Mouse (Mus musculus) hindbrain, postnatal 0 days (tissue): ENCODE data around the gene Vax2. TPM values are rescaled to one million over a fixed set of nuclear protein-coding genes. Genes with fewer than 3 reads are reported as not detected.
A peak's percentile ranks its signal among the peaks of the same experiment; 100 is the strongest.

Experiments used
- ATAC-seq: fragments of 200-750 bp; cut with Nextera tagmentation; 2 replicates; pipeline ENCODE4 v1.8.0; 2017; ENCODE audit warnings: mild to moderate bottlenecking, moderate TSS enrichment, moderate library complexity
- DNase-seq: peaks from one replicate; pipeline ENCODE4 v3.0.0-alpha.2; 2015; ENCODE audit warnings: low spot score
- H3K27ac ChIP-seq: fragments of 300-500 bp; sonication (generic); 2 replicates; pipeline ENCODE4 v1.5.1; 2014; ENCODE audit warnings: mild to moderate bottlenecking
- H3K27me3 ChIP-seq: fragments of 300-500 bp; sonication (generic); 2 replicates; pipeline ENCODE4 v1.6.1; 2014; ENCODE audit warnings: low read length, mixed read lengths; ENCODE audit not compliant: insufficient read depth
- H3K36me3 ChIP-seq: fragments of 300-500 bp; sonication (generic); 2 replicates; pipeline ENCODE4 v1.6.1; 2014; ENCODE audit warnings: low read length, mixed read lengths; ENCODE audit not compliant: insufficient read depth
- H3K4me1 ChIP-seq: fragments of 300-500 bp; sonication (generic); 2 replicates; pipeline ENCODE4 v1.6.1; 2014; ENCODE audit warnings: antibody characterized with exemption, low read length, mixed read lengths; ENCODE audit not compliant: insufficient read depth
- H3K4me2 ChIP-seq: fragments of 300-500 bp; sonication (generic); 2 replicates; pipeline ENCODE4 v1.6.1; 2014; ENCODE audit warnings: low read depth, mild to moderate bottlenecking, low read length, moderate library complexity, mixed read lengths
- H3K4me3 ChIP-seq: fragments of 300-500 bp; sonication (generic); 2 replicates; pipeline ENCODE4 v1.5.1; 2014; ENCODE audit warnings: low read length
- H3K9ac ChIP-seq: fragments of 300-500 bp; sonication (generic); replicated peaks from 2 replicates; pipeline ENCODE4 v1.6.1; 2014; ENCODE audit warnings: mild to moderate bottlenecking, low read length, moderate library complexity, mixed read lengths
- H3K9me3 ChIP-seq: fragments of 300-500 bp; sonication (generic); 2 replicates; pipeline ENCODE4 v1.6.1; 2016; ENCODE audit warnings: low read length, mixed read lengths
- CTCF ChIP-seq: IDR thresholded peaks from 2 replicates; pipeline ENCODE4 v1.5.1; 2016; ENCODE audit warnings: antibody characterized with exemption, control low read depth, low read depth
- WGBS: fragments of 180-500 bp; shearing (Covaris S2); extraction: QIAGEN DNeasy Blood & Tissue Kit; methylation state at CpG from one replicate; pipeline ENCODE4 v1.1.7; 2014; 5-methylcytosine and 5-hydroxymethylcytosine counted together
- polyA plus RNA-seq: library from polyadenylated mRNA; unstranded; fragments of >200 nt; fragmentation: Nextera tagmentation; extraction: Ambion mirVana; gene quantifications from 2 replicates; pipeline ENCODE4 v1.2.1, GENCODE M21; 2015
- total RNA-seq: library from RNA; depleted of rRNA; stranded (reverse); fragments of >200 nt; gene quantifications from 2 replicates; pipeline ENCODE4 v1.2.3, GENCODE M21; 2014

The Vax2 gene
- total and polyA plus RNA-seq, 2 experiments from 2014 or later, result not detected

DNA sequence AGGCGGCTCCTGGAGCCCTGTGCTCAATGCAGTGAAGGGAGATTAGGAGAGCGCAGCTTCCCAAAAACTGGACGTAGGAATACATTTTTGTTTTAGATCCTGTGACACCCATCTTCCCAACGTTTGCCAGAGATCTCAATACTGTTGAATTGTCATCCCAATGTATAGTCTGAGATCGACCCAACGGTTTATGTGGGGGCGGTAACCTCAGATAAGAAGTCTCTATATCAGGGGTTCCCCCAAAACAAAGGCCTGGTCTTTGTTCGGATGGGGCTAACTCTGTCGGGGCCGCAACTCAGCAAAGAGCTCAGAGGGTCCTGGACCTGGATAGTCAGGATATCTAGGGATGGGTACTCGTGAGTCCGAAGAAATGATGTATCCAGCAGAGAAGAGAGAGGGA is 18.1 kb upstream of the Vax2 start:
- peaks cover 82% of the 10 kb centered on the region for H3K27me3 ChIP-seq
- no peak overlapping the region for H3K4me2 ChIP-seq
- no peak overlapping the region for H3K9ac ChIP-seq
- no peak for TF ChIP-seq CTCF
- 3% methylated on average over 12 of the region's 12 CpGs for WGBS
- no peaks in the 10 kb centered on the region for H3K36me3 ChIP-seq
- no peaks in the 10 kb centered on the region for H3K4me1 ChIP-seq
- no peak overlapping the region for H3K4me3 ChIP-seq
- ATAC-seq, result no peak
- DNase-seq, result no peak
- H3K9me3 ChIP-seq, result no peaks in the 10 kb centered on the region
- H3K27ac ChIP-seq, result no peak overlapping the region

DNA sequence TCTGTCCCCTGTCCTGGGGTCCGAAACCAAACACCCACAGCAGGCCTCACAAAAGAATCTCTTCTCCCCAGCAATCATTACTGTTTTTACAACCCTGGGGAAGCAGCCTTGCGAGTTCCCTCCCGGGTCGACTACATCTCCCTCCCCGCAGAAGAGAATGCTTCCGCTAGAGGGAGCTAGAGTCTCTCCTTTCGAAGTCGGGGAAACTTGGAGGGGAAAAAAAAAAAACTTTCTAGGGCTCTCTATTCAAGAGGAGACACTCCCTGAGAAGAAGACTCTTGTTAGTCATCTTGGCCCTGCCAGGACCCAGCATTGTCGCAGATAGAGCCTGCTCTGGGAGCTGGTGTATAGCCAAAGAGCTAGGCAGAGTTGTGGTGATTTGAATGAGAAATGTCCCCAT is 17.2 kb upstream of the Vax2 start:
- Histone ChIP-seq H3K27me3 (peaks cover 91% of the 10 kb centered on the region), H3K4me3 (no peak overlapping the region), H3K9ac (no peak overlapping the region), H3K36me3 (no peaks in the 10 kb centered on the region), H3K4me1 (no peaks in the 10 kb centered on the region), H3K4me2 (no peak overlapping the region), H3K9me3 (no peaks in the 10 kb centered on the region), H3K27ac (no peak overlapping the region)
- 0% methylated on average over 9 of the region's 9 CpGs for WGBS
- ATAC-seq (no peak), DNase-seq (peak; percentile 89)
- TF ChIP-seq CTCF, result peak; percentile 73

DNA sequence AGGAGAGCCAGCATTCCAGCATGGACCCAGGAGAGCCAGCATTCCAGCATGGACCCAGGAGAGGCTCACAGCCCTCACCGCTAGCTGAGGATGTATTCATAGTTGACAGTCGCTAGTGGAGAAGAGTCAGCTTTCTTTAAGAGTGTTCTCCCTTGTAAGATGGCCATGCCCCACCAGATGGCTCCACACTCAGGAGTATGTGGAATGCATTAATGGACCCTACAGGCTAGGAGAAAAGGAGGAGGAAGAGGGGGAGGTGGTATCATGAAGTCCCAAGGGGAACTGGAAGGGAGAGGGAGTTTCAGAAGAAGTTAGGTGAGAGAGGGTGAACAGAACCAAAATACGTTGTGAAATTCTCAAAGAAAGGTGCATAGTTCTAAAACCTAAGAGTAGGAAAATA is 15.3 kb upstream of the Vax2 start:
- Histone ChIP-seq H3K9me3 (no peaks in the 10 kb centered on the region), H3K4me1 (no peaks in the 10 kb centered on the region), H3K36me3 (no peaks in the 10 kb centered on the region), H3K4me3 (no peak overlapping the region), H3K27me3 (peaks cover 93% of the 10 kb centered on the region), H3K27ac (no peak overlapping the region), H3K4me2 (no peak overlapping the region), H3K9ac (no peak overlapping the region)
- peak; percentile 35 for DNase-seq
- WGBS, result 9% methylated on average over 3 of the region's 3 CpGs
- peak; percentile 32 for TF ChIP-seq CTCF
- no peak for ATAC-seq

DNA sequence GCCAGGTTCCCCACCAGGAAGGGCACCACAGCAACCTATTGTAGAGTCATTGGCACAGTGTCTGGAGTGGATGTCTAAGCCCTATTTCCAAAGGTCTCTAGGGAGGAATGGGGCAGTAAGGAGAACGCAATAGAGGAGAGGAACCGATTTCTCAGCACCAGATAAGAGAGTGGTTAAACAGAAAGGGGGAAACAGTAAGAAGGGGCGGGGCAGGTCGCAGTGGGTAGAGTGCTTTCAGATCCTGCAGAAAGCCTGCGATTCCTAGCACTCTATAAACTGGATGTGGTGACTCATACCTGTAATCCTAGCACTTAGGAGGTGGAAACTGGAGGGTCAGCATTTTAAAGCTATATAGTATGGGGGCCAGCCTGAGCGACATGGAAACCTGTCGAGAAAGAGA is 14.4 kb upstream of the Vax2 start:
- Histone ChIP-seq H3K36me3 (no peaks in the 10 kb centered on the region), H3K9ac (no peak overlapping the region), H3K27ac (no peak overlapping the region), H3K4me3 (no peak overlapping the region), H3K4me2 (no peak overlapping the region), H3K9me3 (no peaks in the 10 kb centered on the region), H3K27me3 (peaks cover 88% of the 10 kb centered on the region), H3K4me1 (no peaks in the 10 kb centered on the region)
- under 1% methylated on average over 7 of the region's 7 CpGs for WGBS
- no peak for ATAC-seq
- TF ChIP-seq CTCF, result no peak
- DNase-seq, result no peak

DNA sequence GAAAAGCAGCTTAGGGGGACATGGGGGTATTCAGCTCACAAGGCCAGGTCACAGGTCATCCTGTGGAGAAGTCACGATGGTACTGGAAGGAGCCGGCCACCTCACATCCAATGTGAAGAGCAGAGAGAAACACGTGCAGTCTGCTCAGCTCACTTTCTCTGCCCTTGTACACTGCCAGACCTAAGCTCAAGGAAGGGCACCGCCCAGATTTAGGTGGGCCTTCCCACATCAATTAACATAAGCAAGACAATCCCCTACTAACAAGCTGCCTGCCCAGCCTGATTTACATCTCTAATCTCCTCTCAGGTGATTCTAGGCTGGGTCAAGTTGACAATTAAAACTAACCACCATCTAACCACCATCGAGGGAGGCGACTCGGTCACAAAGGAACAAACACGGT is 13.1 kb upstream of the Vax2 start:
- H3K4me1 ChIP-seq, result no peaks in the 10 kb centered on the region
- H3K4me2 ChIP-seq, result no peak overlapping the region
- no peaks in the 10 kb centered on the region for H3K36me3 ChIP-seq
- no peak for TF ChIP-seq CTCF
- DNase-seq (no peak), ATAC-seq (no peak)
- H3K27me3 ChIP-seq, result peaks cover 82% of the 10 kb centered on the region
- H3K4me3 ChIP-seq, result no peak overlapping the region
- H3K9me3 ChIP-seq, result no peaks in the 10 kb centered on the region
- no peak overlapping the region for H3K27ac ChIP-seq
- H3K9ac ChIP-seq, result no peak overlapping the region
- 6% methylated on average over 8 of the region's 8 CpGs for WGBS

DNA sequence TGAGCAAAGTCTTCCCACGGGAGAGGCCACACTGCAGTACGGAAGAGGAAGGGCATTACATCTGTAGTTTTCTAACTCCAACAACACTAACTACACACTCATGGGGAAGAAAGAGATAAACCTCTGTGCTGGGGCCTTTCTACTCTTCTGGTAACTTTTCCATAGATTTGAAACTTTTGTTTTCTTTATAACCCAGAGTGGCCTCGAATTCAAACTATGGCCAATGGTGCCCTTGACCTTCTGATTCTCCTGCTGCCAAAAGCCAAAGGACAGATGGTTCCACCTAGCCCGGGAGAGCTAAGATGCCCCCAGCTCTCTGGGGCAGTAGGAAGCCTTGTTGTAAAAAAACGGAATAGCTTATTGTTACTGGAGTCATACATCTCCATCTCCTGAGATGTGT is 11.1 kb upstream of the Vax2 start:
- no peak overlapping the region for H3K4me2 ChIP-seq
- no peaks in the 10 kb centered on the region for H3K36me3 ChIP-seq
- H3K27ac ChIP-seq, result no peak overlapping the region
- WGBS, result 7% methylated on average over 5 of the region's 5 CpGs
- DNase-seq (no peak), ATAC-seq (no peak)
- no peaks in the 10 kb centered on the region for H3K4me1 ChIP-seq
- no peak overlapping the region for H3K9ac ChIP-seq
- peaks cover 76% of the 10 kb centered on the region for H3K27me3 ChIP-seq
- no peak overlapping the region for H3K4me3 ChIP-seq
- no peak for TF ChIP-seq CTCF
- H3K9me3 ChIP-seq, result no peaks in the 10 kb centered on the region

DNA sequence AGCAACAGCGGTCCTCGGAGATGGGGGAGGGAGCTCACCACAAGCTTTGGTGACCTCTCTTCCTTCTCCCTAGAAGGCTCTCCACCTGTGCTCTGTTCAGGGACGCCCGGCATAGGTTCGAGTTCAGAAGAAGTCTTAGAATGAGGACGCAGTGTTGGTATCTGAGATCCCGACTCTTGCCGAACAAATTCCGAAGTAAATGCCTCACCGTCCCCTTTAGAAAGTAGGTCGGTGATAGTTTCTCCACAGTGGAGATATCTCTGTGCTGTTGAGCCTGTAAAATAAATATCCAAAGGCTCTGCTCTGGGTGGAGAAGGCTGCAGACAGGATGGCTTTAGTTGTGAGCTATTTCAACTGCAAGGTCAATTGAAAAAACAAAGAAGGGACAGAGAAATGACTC is 10.1 kb upstream of the Vax2 start:
- H3K36me3 ChIP-seq, result no peaks in the 10 kb centered on the region
- no peak overlapping the region for H3K4me2 ChIP-seq
- under 1% methylated on average over 11 of the region's 11 CpGs for WGBS
- H3K27me3 ChIP-seq, result peaks cover 76% of the 10 kb centered on the region
- no peak for ATAC-seq
- no peak overlapping the region for H3K4me3 ChIP-seq
- no peak overlapping the region for H3K27ac ChIP-seq
- no peak for DNase-seq
- no peaks in the 10 kb centered on the region for H3K9me3 ChIP-seq
- TF ChIP-seq CTCF, result no peak
- H3K4me1 ChIP-seq, result no peaks in the 10 kb centered on the region
- no peak overlapping the region for H3K9ac ChIP-seq
